ENCODE assay signal across 19 mouse cellular contexts in the genomic region with DNA sequence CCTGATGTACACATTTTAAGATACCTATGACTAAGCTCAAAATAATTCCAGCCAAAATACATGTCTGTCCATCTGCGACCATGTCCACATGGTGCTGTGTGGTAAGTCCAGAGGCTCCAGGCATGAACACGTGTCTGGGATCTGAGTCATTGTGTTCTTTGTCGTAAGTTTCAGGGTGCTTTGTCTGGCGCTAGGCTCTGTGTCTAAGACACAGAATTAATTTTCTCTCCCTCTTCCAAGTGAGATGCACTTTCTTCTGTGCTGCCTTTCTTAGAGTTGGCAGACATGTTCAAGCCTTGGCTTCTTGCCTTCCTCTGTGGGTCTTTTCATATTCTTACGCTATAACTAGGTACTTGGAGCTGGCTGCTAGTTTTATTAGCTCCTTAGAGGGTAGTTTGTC.
DNase-seq lines count a peak whose midpoint lies in the region; TF ChIP-seq lines count a peak whose summit lies in the region.
"Had no signal": no experiment of that assay in that cellular context is flagged by ENCODE, and none has a peak within 500 bp of the region (broad histone marks: within the 10 kb centered on the region; RNA-seq: fewer than 3 reads in every experiment).

No protein-coding gene starts in this region.

- H3K27ac ChIP-seq in left cerebral cortex, adult 2 months: no peak overlapping the region
- H3K27ac ChIP-seq: kidney, embryonic 15.5 days; layer of hippocampus, adult 2 months; midbrain, embryonic 13.5 days; stomach, embryonic 15.5 days had no signal

- intact Hi-C loops in left cerebral cortex, postnatal 14 days (cut with DNase I): no loop called here
- intact Hi-C loops in left cerebral cortex, adult 2 months (cut with DNase I): no loop called here

- no peak overlapping the region for H3K4me3 ChIP-seq in left cerebral cortex, adult 2 months
- H3K4me3 ChIP-seq: kidney, embryonic 15.5 days; layer of hippocampus, adult 2 months; midbrain, embryonic 13.5 days; stomach, embryonic 15.5 days had no signal

- TF ChIP-seq CTCF in left cerebral cortex, adult 2 months (IDR thresholded peaks at IDR 0.05): no peak

- peak; percentile 1 to 64 for DNase-seq in frontal cortex, adult 2 months (ENCODE audit: extremely low spot score in 1 of 2, low spot score in 1 of 2)
- DNase-seq in frontal cortex, postnatal 25 days (ENCODE audit: low spot score in 2 of 2): no peak
- DNase-seq in left cerebral cortex, postnatal 14 days (ENCODE audit: low spot score in 2 of 2): peak; percentile 18 to 41
- no peak for DNase-seq in left cerebral cortex, adult 2 months (ENCODE audit: extremely low spot score in 1 of 2, low spot score in 2 of 2)
- DNase-seq in brain, embryonic 18.5 days (ENCODE audit: low read depth, low spot score): peak; percentile 57
- DNase-seq in right cerebral cortex, postnatal 25 days: peak; percentile 31
- DNase-seq in neural tube, embryonic 10.5 days (ENCODE audit: extremely low spot score, low spot score): no peak
- DNase-seq in T-cell, adult 2 months (ENCODE audit: low spot score): no peak
- DNase-seq: adrenal gland, adult 8-10 months; cerebellum, adult 8-10 months; gastrocnemius, postnatal 10 days; heart, postnatal 10 days; lung, adult 2 months; lung, postnatal 4 days; thymus, postnatal 14 days had no signal

Comparison
In these comparisons a context has a peak if more than half of its experiments do, and no peak if none do; other contexts are left out.
1. DNase-seq: peak in frontal cortex, adult 2 months (2 of 2), left cerebral cortex, postnatal 14 days (2 of 2), brain, embryonic 18.5 days (single experiment) and right cerebral cortex, postnatal 25 days (single experiment); none in frontal cortex, postnatal 25 days (0 of 2), left cerebral cortex, adult 2 months (0 of 2), neural tube, embryonic 10.5 days (single experiment) and T-cell, adult 2 months (single experiment).